Mouse (Mus musculus): ENCODE data around the gene Mad1l1. TPM values are rescaled to one million over a fixed set of nuclear protein-coding genes. Genes with fewer than 3 reads are reported as not detected.

Mad1l1 gene
- polyA plus RNA-seq, 1 experiment = 24.7 TPM

GRCm38 (mm10) chr5:140204037-140204436 is 117.3 kb downstream of the Mad1l1 start:
- Histone ChIP-seq H3K27ac (ENCODE audit: control insufficient read depth, insufficient read depth, low read depth, low read length, poor library complexity) (no peak overlapping the region), H3K4me1 (ENCODE audit: control insufficient read depth, insufficient read depth, low read length) (peaks cover 6% of the 10 kb centered on the region), H3K4me3 (replicated peaks; ENCODE audit: control insufficient read depth, low read depth, low read length) (no peak overlapping the region)
- WGBS = 93% methylated on average over 5 of the region's 5 CpGs
- TF ChIP-seq POLR2A (IDR thresholded peaks at IDR 0.05; ENCODE audit: borderline replicate concordance, control insufficient read depth, low read depth, low read length) = no peak
- TF ChIP-seq CTCF (IDR thresholded peaks at IDR 0.05; ENCODE audit: control insufficient read depth, insufficient read depth, low read length) = no peak

- 66% methylated on average over 2 of the region's 2 CpGs for WGBS
- Histone ChIP-seq H3K4me1 (ENCODE audit: control insufficient read depth, insufficient read depth, low read length) (peaks cover 5% of the 10 kb centered on the region), H3K4me3 (replicated peaks; ENCODE audit: control insufficient read depth, low read depth, low read length) (no peak overlapping the region), H3K27ac (ENCODE audit: control insufficient read depth, insufficient read depth, low read depth, low read length, poor library complexity) (no peak overlapping the region)
- no peak for TF ChIP-seq CTCF (IDR thresholded peaks at IDR 0.05; ENCODE audit: control insufficient read depth, insufficient read depth, low read length)
Observed at GRCm38 (mm10) chr5:140202451-140202850, 118.9 kb downstream of the Mad1l1 start.

- Histone ChIP-seq H3K4me1 (ENCODE audit: control insufficient read depth, insufficient read depth, low read length) (peaks cover 1% of the 10 kb centered on the region; the same call in 1 of the 2 replicates), H3K4me3 (replicated peaks; ENCODE audit: control insufficient read depth, low read depth, low read length) (no peak overlapping the region), H3K27ac (ENCODE audit: control insufficient read depth, insufficient read depth, low read depth, low read length, poor library complexity) (no peak overlapping the region)
- 96% methylated on average over 5 of the region's 5 CpGs for WGBS
- no peak for TF ChIP-seq POLR2A (IDR thresholded peaks at IDR 0.05; ENCODE audit: borderline replicate concordance, control insufficient read depth, low read depth, low read length)
- TF ChIP-seq CTCF (IDR thresholded peaks at IDR 0.05; ENCODE audit: control insufficient read depth, insufficient read depth, low read length) = no peak
Observed at GRCm38 (mm10) chr5:140201566-140201965, 119.8 kb downstream of the Mad1l1 start.

GRCm38 (mm10) chr5:140201109-140201508 is 120.2 kb downstream of the Mad1l1 start:
- Histone ChIP-seq H3K4me1 (ENCODE audit: control insufficient read depth, insufficient read depth, low read length) (peaks cover 1% of the 10 kb centered on the region; the same call in 1 of the 2 replicates), H3K4me3 (replicated peaks; ENCODE audit: control insufficient read depth, low read depth, low read length) (no peak overlapping the region), H3K27ac (ENCODE audit: control insufficient read depth, insufficient read depth, low read depth, low read length, poor library complexity) (no peak overlapping the region)
- WGBS = 68% methylated on average over 1 of the region's 1 CpGs
- TF ChIP-seq POLR2A (IDR thresholded peaks at IDR 0.05; ENCODE audit: borderline replicate concordance, control insufficient read depth, low read depth, low read length) = no peak
- no peak for TF ChIP-seq CTCF (IDR thresholded peaks at IDR 0.05; ENCODE audit: control insufficient read depth, insufficient read depth, low read length)

GRCm38 (mm10) chr5:140197705-140198104 is 123.6 kb downstream of the Mad1l1 start:
- no peak overlapping the region for H3K27ac ChIP-seq (ENCODE audit: control insufficient read depth, insufficient read depth, low read depth, low read length, poor library complexity)
- no peak overlapping the region for H3K4me3 ChIP-seq (replicated peaks; ENCODE audit: control insufficient read depth, low read depth, low read length)
- WGBS = 17% methylated on average over 4 of the region's 4 CpGs
- H3K4me1 ChIP-seq (ENCODE audit: control insufficient read depth, insufficient read depth, low read length) = no peaks in the 10 kb centered on the region
- TF ChIP-seq POLR2A (IDR thresholded peaks at IDR 0.05; ENCODE audit: borderline replicate concordance, control insufficient read depth, low read depth, low read length) (no peak), CTCF (IDR thresholded peaks at IDR 0.05; ENCODE audit: control insufficient read depth, insufficient read depth, low read length) (peak; percentile 65)

- TF ChIP-seq POLR2A (IDR thresholded peaks at IDR 0.05; ENCODE audit: borderline replicate concordance, control insufficient read depth, low read depth, low read length) (no peak), CTCF (IDR thresholded peaks at IDR 0.05; ENCODE audit: control insufficient read depth, insufficient read depth, low read length) (no peak)
- no peaks in the 10 kb centered on the region for H3K4me1 ChIP-seq (ENCODE audit: control insufficient read depth, insufficient read depth, low read length)
- H3K27ac ChIP-seq (ENCODE audit: control insufficient read depth, insufficient read depth, low read depth, low read length, poor library complexity) = no peak overlapping the region
- 90% methylated on average over 3 of the region's 3 CpGs for WGBS
- no peak overlapping the region for H3K4me3 ChIP-seq (replicated peaks; ENCODE audit: control insufficient read depth, low read depth, low read length)
Observed at GRCm38 (mm10) chr5:140196446-140196845, 124.9 kb downstream of the Mad1l1 start.

GRCm38 (mm10) chr5:140194173-140194572 is 127.2 kb downstream of the Mad1l1 start:
- WGBS = 85% methylated on average over 11 of the region's 11 CpGs

GRCm38 (mm10) chr5:140191539-140191938 is 129.8 kb downstream of the Mad1l1 start:
- Histone ChIP-seq H3K4me3 (replicated peaks; ENCODE audit: control insufficient read depth, low read depth, low read length) (no peak overlapping the region), H3K4me1 (ENCODE audit: control insufficient read depth, insufficient read depth, low read length) (no peaks in the 10 kb centered on the region), H3K27ac (ENCODE audit: control insufficient read depth, insufficient read depth, low read depth, low read length, poor library complexity) (no peak overlapping the region)
- TF ChIP-seq CTCF (IDR thresholded peaks at IDR 0.05; ENCODE audit: control insufficient read depth, insufficient read depth, low read length) (no peak), POLR2A (IDR thresholded peaks at IDR 0.05; ENCODE audit: borderline replicate concordance, control insufficient read depth, low read depth, low read length) (no peak)
- WGBS = 88% methylated on average over 4 of the region's 4 CpGs

More at GRCm38 (mm10) chr5:140194173-140194572, 127.2 kb downstream of the Mad1l1 start:
- Histone ChIP-seq H3K27ac (ENCODE audit: control insufficient read depth, insufficient read depth, low read depth, low read length, poor library complexity) (no peak overlapping the region), H3K4me1 (ENCODE audit: control insufficient read depth, insufficient read depth, low read length) (no peaks in the 10 kb centered on the region), H3K4me3 (replicated peaks; ENCODE audit: control insufficient read depth, low read depth, low read length) (no peak overlapping the region)
- TF ChIP-seq POLR2A (IDR thresholded peaks at IDR 0.05; ENCODE audit: borderline replicate concordance, control insufficient read depth, low read depth, low read length) (no peak), CTCF (IDR thresholded peaks at IDR 0.05; ENCODE audit: control insufficient read depth, insufficient read depth, low read length) (no peak)

- WGBS = 81% methylated on average over 4 of the region's 4 CpGs
- TF ChIP-seq CTCF (IDR thresholded peaks at IDR 0.05; ENCODE audit: control insufficient read depth, insufficient read depth, low read length) (no peak), POLR2A (IDR thresholded peaks at IDR 0.05; ENCODE audit: borderline replicate concordance, control insufficient read depth, low read depth, low read length) (no peak)
- Histone ChIP-seq H3K27ac (ENCODE audit: control insufficient read depth, insufficient read depth, low read depth, low read length, poor library complexity) (no peak overlapping the region), H3K4me1 (ENCODE audit: control insufficient read depth, insufficient read depth, low read length) (no peaks in the 10 kb centered on the region), H3K4me3 (replicated peaks; ENCODE audit: control insufficient read depth, low read depth, low read length) (no peak overlapping the region)
Observed at GRCm38 (mm10) chr5:140186351-140186750, 135.0 kb downstream of the Mad1l1 start.

Measured in bone marrow, adult 2 months (tissue).